8 mouse cellular contexts compared by ENCODE assay signal in the genomic region with DNA sequence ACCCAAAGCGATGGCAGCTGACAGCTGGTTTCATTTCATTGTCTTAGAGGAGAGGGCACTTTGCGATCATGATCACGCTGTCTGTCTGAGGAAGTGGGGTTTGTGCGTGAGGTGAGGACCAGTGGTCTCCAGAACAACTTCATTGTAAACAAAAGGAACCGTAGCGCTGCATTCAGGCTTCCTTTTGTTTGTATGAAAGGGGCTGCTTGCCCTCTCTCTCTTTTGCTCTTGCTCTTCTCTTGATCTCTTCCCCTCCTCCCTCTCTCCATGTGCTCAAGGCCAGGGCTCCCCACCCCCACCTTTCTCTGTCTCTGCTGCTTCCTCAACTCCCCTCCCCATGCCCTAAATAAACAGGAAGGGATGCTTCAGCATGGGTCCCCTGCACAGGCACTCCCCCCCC. TPM values are rescaled to one million over a fixed set of nuclear protein-coding genes. Genes with fewer than 3 reads are reported as not detected.
A peak's percentile ranks its signal among the peaks of the same experiment; 100 is the strongest.
DNase-seq lines count a peak whose midpoint lies in the region; ATAC-seq lines count a peak whose summit lies in the region.

No protein-coding gene starts in this region.

- H3K27me3 ChIP-seq in heart, embryonic 11.5 days (ENCODE audit: control insufficient read depth, insufficient read depth, low read length): no peaks in the 10 kb centered on the region
- H3K27me3 ChIP-seq in embryonic facial prominence, embryonic 10.5 days (replicated peaks; ENCODE audit: low read depth, poor library complexity, severe bottlenecking): no peaks in the 10 kb centered on the region
- H3K27me3 ChIP-seq in liver, embryonic 11.5 days (replicated peaks; ENCODE audit: control insufficient read depth, insufficient read depth, low read length): no peaks in the 10 kb centered on the region

- peak; percentile 60; the same call in 1 of the 2 replicates for ATAC-seq in heart, embryonic 11.5 days (replicated peaks; ENCODE audit: insufficient number of reproducible peaks, low FRiP score, low TSS enrichment)
- 0 out of 2 replicates have a peak, but pooled peaks have one; percentile 34 for ATAC-seq in liver, embryonic 11.5 days (replicated peaks; ENCODE audit: low FRiP score)

- no peak overlapping the region for H3K27ac ChIP-seq in heart, embryonic 11.5 days (ENCODE audit: low read depth, low read length)
- peak overlapping the region; percentile 60 for H3K27ac ChIP-seq in embryonic facial prominence, embryonic 10.5 days (replicated peaks)
- H3K27ac ChIP-seq in liver, embryonic 11.5 days (ENCODE audit: low read depth, low read length): no peak overlapping the region

- peak overlapping the region; percentile 54 for H3K4me2 ChIP-seq in heart, embryonic 11.5 days
- peak overlapping the region; percentile 61 for H3K4me2 ChIP-seq in liver, embryonic 11.5 days

- 0 out of 2 replicates have a peak, but pooled peaks cover 2% of the 10 kb centered on the region for H3K9me3 ChIP-seq in heart, embryonic 11.5 days (replicated peaks; ENCODE audit: control insufficient read depth, low read length)
- no peaks in the 10 kb centered on the region for H3K9me3 ChIP-seq in embryonic facial prominence, embryonic 10.5 days
- no peaks in the 10 kb centered on the region for H3K9me3 ChIP-seq in liver, embryonic 11.5 days (ENCODE audit: control insufficient read depth, low read length)

- H3K36me3 ChIP-seq in heart, embryonic 11.5 days (ENCODE audit: control insufficient read depth, insufficient read depth, low read length): no peaks in the 10 kb centered on the region
- H3K36me3 ChIP-seq in embryonic facial prominence, embryonic 10.5 days (replicated peaks): no peaks in the 10 kb centered on the region
- H3K36me3 ChIP-seq in liver, embryonic 11.5 days (ENCODE audit: control insufficient read depth, insufficient read depth, low read length): no peaks in the 10 kb centered on the region

- WGBS in heart, embryonic 11.5 days (ENCODE audit: insufficient replicate concordance): 14% methylated on average over 6 of the region's 6 CpGs
- 11% methylated on average over 6 of the region's 6 CpGs for WGBS in embryonic facial prominence, embryonic 10.5 days
- 10% methylated on average over 6 of the region's 6 CpGs for whole genome bisulfite sequencing in liver, embryonic 11.5 days

- peak overlapping the region; percentile 12; the same call in 1 of the 2 replicates for H3K4me3 ChIP-seq in heart, embryonic 11.5 days (ENCODE audit: low read depth, low read length)
- peak overlapping the region; percentile 35 for H3K4me3 ChIP-seq in embryonic facial prominence, embryonic 10.5 days
- H3K4me3 ChIP-seq in liver, embryonic 11.5 days (ENCODE audit: low read depth, low read length): 0 out of 2 replicates have a peak overlapping the region, but pooled peaks have one; percentile 17

- intact Hi-C loops in heart, postnatal 36 days (cut with DNase I): no loop called here

- no peak overlapping the region for H3K9ac ChIP-seq in heart, embryonic 11.5 days (ENCODE audit: low read depth, low read length)
- H3K9ac ChIP-seq in liver, embryonic 11.5 days (ENCODE audit: low read depth, low read length): peak overlapping the region; percentile 37; the same call in 1 of the 2 replicates

- no peak for DNase-seq in heart, postnatal 36 days
- peak; percentile 45 for DNase-seq in embryonic facial prominence, embryonic 10.5 days (ENCODE audit: low spot score)
- DNase-seq in liver, embryonic 11.5 days (ENCODE audit: low spot score): no peak
- DNase-seq in retina, embryonic 14.5 days (ENCODE audit: low spot score): peak; percentile 43
- no peak for DNase-seq in adrenal gland, postnatal 14 days
- no peak for DNase-seq in kidney, postnatal 14 days
- DNase-seq in urinary bladder, postnatal 14 days (ENCODE audit: low spot score): no peak

- peaks cover 9% of the 10 kb centered on the region for H3K4me1 ChIP-seq in heart, embryonic 11.5 days (ENCODE audit: control insufficient read depth, insufficient read depth, low read length)
- peaks cover 36% of the 10 kb centered on the region for H3K4me1 ChIP-seq in embryonic facial prominence, embryonic 10.5 days
- peaks cover 8% of the 10 kb centered on the region for H3K4me1 ChIP-seq in liver, embryonic 11.5 days (replicated peaks; ENCODE audit: control insufficient read depth, insufficient read depth, low read length)

RNA-seq across cellular contexts. Expression of a gene that starts 51.0 kb away (rescaled TPM):
- 202 and 207 TPM in 2 replicates for polyA plus RNA-seq in heart, embryonic 11.5 days (2014; fragmentation: Nextera tagmentation; extraction: Ambion mirVana)
- 10 to 100 TPM; 60.7 to 74.5 TPM for total RNA-seq in heart, postnatal 36 days (2021)
- polyA plus RNA-seq in embryonic facial prominence, embryonic 10.5 days (2016; fragmentation: Nextera tagmentation; extraction: Ambion mirVana): 367 and 371 TPM in 2 replicates
- 313 and 324 TPM in 2 replicates for polyA plus RNA-seq in liver, embryonic 11.5 days (2014; fragmentation: Nextera tagmentation; extraction: Ambion mirVana)
- total RNA-seq in adrenal gland, postnatal 14 days (2021): 153 and 160 TPM in 2 replicates

Comparison
In these comparisons a context has a peak if more than half of its experiments do, and no peak if none do; other contexts are left out.
1. DNase-seq: peak in embryonic facial prominence, embryonic 10.5 days (single experiment) and retina, embryonic 14.5 days (single experiment); none in heart, postnatal 36 days (0 of 2), liver, embryonic 11.5 days (single experiment), adrenal gland, postnatal 14 days (single experiment), kidney, postnatal 14 days (single experiment) and urinary bladder, postnatal 14 days (single experiment).
2. Peak in every context shown above with its lines, with median percentiles within 50 percentile points of each other: H3K4me3 ChIP-seq.